Mouse (Mus musculus): ENCODE measurements around the gene Pard3.

Gene Pard3

DNA sequence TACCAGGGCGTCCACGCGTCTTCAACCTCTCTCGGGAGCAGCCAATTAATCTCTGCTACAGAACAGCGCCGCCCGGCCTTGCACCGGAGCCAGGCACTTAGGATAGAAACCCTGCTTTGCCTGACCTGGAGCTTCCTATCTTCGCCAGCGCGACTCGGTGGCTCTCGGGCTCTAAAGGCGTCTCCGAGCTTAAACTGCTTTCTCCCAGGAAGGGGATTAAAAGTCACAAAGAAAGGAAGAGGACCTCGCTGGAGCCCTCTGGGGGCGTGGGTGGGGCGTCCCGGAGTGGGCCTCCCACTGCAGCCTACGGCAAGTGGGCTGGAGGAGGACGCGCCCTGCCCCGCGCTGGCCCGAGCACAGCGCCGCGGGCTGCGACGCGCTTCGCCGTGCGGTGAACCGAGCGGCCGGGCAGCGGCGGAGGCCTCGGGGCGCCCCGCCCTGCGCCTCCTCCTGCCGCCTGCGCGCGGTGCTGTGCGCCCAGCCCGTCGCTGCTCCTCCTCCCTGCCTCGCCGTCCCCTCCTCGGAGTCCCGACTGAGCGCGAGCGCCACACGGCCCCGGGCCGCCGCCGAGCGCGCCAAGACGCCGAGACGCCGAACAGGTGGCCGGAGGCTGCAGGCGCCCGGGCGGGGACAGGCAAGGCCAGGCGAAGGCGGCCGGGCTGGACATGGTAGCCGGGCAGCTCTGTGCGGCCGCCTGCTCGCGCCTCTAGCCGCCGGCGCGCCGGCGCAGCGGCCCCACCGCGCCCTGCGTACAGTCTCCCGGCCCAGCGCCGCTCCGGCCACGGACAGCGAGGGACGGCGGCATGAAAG is at the start of gene Pard3:
TSS of gene Pard3 (plus strand) at position 343 of the 810 bp plus-strand sequence.
- no peak; the same call in 1 of the 2 replicates for TF ChIP-seq GATA4 (IDR thresholded peaks at IDR 0.05; ENCODE audit: insufficient replicate concordance, low read length)

DNA sequence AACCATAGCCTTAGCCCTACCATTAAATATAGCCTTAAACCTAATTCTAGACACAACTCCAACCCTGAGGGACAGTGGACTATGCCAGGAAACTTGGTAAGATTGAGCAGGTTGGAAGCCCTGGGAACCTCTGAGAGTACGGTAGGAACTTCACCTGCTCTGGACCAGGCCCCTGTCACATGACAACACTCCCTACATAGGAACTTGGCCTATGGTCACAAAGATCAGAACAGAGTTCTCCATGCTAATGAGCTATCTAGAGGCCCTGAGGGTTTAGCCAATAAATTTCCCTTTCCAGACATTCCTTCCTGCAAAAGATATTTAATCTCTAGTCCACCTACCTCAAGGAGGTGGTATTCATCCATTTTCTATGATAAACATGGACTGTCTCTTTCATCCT is 41.9 kb upstream of the Pard3 start:
- no peak for TF ChIP-seq GATA4 (IDR thresholded peaks at IDR 0.05; ENCODE audit: insufficient replicate concordance, low read length)

DNA sequence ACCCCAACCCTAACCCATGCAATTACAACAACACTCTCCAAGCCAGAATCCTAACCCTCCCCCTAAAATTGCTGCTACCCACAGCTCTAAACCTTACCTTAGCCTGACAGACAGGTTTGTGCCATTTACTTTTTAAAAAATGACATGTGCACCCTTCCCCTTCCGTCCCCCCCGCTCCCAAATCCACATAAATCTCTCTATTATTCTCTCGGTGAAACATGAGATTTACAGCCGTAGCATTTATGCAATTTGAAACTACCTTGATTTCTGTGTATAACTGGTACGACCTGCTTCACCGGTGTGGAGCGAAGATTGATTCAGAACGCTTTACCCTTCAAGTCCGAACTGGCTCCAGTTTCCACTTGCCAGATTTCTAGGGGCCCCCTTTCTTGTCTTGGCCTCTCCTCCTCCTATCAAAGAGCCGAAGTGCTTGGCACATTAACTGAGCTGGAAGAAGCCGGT is 38.4 kb upstream of the Pard3 start:
- TF ChIP-seq GATA4 (IDR thresholded peaks at IDR 0.05; ENCODE audit: insufficient replicate concordance, low read length): no peak

DNA sequence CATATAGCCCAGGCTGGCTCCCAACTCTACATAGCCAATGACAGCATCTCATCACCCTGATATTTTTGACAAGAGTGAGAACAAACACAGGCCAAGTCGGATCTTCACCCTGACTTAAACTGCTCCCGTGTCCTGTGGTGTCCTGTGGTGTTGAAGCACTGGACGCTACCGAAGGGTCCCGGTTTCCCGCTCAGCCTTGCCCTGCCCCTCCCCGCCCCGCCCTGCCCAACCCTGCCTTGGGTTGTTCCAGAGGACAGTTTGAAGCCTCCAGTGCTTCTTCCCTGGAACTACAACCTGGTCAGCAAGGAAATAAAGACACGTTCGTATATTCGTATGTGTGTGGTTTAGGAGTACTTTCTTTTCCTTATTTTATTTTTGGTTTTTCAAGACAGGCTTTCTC is 37.9 kb upstream of the Pard3 start:
- TF ChIP-seq GATA4 (IDR thresholded peaks at IDR 0.05; ENCODE audit: insufficient replicate concordance, low read length): no peak

DNA sequence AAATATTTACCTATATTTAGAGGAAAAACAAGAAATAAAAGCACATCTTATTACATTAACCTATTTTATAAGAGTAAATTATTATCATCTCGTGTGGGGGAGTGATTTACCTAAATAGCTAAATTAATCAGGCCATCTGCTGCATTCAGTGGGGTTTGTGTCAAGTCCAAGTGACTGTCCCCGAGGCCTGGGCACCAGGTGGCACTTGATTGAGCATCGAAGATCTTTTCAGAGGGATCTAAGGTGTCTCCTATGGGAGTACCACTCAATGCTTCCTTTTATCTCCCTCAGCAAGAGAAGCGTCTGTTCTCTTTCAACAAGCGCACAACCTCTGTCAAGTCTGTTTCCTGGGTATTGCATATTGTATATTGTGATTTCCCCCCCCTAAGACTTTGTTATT is 32.2 kb upstream of the Pard3 start:
- TF ChIP-seq GATA4 (IDR thresholded peaks at IDR 0.05; ENCODE audit: insufficient replicate concordance, low read length): no peak

DNA sequence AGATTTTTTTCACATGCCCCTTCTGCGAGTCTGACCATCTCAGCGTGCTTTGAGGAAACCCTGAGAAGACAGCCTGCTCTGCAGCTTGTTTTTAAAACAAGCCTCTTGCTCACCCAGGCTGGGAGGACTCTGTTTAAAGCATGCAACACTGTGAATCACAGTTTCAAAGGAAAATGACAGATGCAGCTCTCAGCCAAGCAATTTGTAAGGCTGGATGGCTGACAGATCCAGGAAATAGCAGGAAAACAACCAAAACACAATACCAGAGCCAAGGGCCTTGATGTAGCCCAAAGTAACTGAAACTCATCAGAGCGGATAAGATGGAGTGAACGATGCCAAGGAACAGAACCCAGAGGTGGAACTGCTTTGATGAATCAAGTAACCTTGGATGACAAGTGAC is 24.8 kb upstream of the Pard3 start:
- TF ChIP-seq GATA4 (IDR thresholded peaks at IDR 0.05; ENCODE audit: insufficient replicate concordance, low read length): no peak

DNA sequence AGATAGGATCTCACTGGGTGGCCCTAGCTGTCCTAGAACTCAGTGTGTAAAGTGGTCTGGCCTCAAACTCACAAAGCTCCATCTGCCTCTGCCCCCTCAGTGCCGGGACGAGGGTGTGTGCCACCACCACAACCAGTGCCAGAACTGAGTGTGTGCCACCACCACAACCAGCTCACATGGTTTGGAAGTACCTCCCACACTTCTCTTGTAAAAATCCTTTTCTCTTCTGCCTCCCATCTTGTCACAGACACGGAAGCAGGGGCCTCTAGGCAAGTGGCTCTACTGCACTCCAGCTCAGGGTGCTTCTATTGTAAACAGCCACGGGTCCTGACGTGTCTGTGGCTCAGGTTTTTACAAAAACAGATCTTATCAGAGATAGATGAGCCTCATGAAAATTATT is 13.7 kb upstream of the Pard3 start:
- no peak for TF ChIP-seq GATA4 (IDR thresholded peaks at IDR 0.05; ENCODE audit: insufficient replicate concordance, low read length)

DNA sequence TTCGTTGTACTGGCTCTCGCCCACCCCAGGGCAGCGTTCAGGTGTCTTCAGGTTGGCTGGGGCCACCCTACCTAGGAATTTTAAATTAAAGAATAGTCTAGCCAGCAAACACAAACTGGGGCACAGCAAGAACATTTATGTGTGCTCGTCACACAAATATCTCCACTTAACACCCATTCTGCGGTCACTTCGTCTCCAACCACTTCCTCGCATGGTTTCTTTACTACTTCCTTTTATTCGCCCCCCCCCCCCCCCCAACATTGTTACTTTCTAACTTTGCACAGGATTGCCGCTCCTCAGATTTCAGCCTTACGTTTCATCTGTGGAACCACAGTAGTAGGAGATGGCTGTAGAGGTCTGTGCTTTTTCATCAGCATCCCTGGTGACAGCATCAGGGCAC is 11.6 kb upstream of the Pard3 start:
- TF ChIP-seq GATA4 (IDR thresholded peaks at IDR 0.05; ENCODE audit: insufficient replicate concordance, low read length): no peak

DNA sequence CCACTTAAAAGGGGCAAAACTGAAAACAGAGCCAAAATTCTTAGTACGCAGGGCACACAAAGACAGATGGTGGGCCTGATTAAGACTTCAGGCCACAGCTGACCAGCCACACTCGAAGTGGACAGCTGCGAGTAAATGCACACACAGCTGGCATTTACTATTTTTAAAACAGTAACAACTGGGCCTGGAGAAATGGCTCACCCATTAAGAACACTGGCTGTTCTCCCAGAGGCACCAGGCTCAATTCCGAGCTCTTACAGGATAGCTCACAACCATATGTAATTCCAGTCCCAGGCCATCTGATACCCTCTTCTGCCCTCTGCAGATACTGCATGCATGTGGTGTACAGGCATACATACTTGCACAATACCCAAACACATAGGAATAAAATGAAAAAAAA is 8.6 kb upstream of the Pard3 start:
- no peak for TF ChIP-seq GATA4 (IDR thresholded peaks at IDR 0.05; ENCODE audit: insufficient replicate concordance, low read length)

DNA sequence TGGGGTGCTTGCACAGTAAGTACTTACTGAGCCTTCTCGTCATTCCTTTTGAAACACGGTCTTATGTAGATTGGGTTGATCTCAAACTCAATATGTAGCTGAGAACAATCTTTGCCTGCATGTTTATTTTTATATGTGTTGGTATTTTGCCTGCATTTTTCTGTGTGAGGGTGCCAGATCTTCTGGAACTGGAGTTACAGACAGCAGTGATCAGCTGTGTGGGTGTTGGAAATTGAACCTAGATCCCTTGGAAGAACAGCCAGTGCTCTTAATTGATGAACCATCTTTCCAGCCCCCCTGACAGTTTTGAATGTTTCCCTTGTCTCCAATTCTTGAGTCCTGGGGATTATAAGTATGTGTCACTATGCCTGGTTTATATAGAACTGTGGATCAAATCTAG is 4.9 kb upstream of the Pard3 start:
- TF ChIP-seq GATA4 (IDR thresholded peaks at IDR 0.05; ENCODE audit: insufficient replicate concordance, low read length): no peak

DNA sequence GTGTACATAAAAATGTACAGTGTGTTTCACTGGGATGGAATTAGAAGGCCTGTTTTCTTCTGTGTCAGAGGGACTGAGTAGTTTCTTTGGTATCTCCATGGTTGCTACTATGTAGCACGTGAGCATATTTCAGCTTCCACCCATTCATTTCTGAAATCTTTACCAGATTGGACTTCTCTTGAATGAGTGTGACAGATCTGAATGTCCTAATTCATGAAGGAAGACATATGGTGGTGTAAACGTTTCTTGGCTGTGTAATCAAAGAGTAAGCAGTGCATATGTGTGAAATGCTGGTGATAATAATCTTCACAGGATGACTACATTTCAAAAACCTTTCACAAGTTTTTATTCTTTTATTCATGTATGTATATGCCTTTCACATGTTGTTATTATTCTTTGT is 3.9 kb upstream of the Pard3 start:
- no peak for TF ChIP-seq GATA4 (IDR thresholded peaks at IDR 0.05; ENCODE audit: insufficient replicate concordance, low read length)

DNA sequence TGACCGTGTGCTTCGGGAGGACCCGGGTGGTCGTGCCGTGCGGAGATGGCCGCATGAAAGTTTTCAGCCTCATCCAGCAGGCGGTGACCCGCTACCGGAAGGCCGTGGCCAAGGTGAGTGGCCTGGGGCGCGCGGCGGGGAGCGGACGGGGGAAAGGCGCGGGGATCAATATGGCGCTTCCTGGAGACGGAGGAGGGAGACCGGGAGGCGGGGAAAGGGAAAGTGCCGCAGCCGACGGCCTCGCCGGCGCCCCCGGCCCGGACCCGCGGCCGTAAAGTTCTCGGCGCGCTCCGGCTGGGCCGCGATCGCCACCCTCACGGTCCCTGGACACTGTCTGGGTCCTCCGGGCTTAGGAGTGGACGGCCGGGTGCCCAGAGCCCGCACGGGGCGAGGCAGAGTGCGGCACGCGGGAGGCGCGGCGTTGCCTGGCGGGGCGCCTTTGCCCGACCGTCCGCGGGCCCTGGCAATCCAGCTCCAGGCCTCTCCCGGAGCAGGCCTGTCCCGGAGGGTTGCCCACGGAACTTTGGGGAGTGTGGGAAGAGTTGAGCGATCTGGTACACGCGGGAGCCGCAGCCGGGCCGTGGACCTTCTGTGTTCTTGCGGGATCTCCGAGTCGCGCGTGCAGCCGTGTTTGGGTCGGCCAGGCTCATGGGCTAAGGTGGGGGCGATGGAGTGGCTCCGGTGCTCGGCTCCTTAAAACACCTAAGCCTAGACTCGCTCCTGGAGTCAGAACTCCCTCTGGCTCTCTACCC is 844 bp downstream of the Pard3 start:
- no peak for TF ChIP-seq GATA4 (IDR thresholded peaks at IDR 0.05; ENCODE audit: insufficient replicate concordance, low read length)

DNA sequence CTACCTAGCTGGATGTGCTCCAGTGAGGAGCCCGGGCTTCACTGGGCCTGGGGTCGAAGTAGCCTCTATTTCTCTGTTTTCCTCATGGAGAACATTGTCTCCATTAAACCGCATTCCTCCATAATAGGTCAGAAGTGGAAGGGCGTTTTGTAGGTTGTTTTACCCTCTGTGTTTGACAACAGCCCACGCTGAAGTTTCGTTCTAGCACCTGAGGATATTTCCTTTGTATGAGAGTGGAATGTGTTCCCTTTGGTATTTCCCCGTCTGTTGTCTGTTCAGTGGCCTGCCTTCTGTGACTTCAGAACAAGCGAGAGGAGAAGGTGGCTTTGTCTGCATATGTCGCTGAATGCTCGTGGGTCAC is 1.4 kb downstream of the Pard3 start:
- no peak for TF ChIP-seq GATA4 (IDR thresholded peaks at IDR 0.05; ENCODE audit: insufficient replicate concordance, low read length)

DNA sequence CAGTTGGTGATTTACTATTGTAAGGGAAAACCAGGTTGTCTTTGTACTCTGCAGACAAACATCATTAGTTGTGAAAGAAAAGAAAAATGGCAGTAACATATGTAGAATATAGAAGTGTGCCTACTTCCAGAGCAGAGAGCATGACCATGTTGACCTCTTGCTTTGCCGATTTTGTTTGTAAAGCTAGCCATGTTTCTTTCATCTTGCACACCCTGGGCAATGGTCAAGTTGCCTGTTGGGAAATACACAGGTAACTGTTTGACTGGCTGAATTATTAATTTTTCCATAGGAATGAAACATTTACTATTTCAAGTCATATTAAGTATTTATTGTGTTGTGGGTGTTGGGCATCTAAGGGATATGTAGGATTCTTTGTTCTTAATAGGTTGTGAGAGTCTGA is 2.1 kb downstream of the Pard3 start:
- TF ChIP-seq GATA4 (IDR thresholded peaks at IDR 0.05; ENCODE audit: insufficient replicate concordance, low read length): no peak

DNA sequence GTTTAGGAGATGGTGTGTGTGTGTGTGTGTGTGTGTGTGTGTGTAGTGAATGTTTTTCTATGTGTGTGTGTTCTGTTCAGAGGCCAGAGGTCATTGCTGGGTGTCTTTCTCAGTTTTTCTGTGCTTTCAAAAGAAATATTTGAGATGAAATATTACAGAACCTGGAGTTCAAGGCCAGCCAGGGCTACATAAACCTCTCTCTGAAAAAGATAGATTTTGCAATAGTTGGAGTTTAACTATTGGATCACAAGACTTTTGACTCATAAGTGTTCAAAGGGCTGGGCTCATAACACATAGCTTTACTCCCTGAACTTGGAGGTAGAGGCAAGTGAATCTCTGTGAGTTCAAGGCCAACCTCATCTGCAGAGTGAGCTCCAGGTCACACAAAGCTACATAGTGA is 2.8 kb downstream of the Pard3 start:
- TF ChIP-seq GATA4 (IDR thresholded peaks at IDR 0.05; ENCODE audit: insufficient replicate concordance, low read length): no peak

DNA sequence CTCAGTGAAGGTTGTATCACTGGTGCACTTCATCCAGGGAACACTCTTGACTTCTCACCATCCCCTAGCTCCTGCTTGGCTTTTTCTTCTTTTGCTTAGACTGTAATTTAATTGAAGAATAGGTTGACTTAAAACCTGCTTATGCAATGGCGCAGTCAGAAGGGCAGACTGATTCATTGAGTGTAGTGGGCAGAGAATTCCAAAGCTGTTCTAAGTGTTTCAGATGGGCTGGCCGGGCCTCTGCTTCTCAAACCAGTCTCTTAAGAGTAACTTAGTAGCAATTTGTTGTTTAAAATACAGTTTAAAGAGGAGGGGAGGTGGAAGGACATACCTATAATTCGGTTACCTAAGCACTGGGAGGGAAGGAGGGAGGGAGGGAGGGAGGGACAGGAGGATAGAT is 5.0 kb downstream of the Pard3 start:
- TF ChIP-seq GATA4 (IDR thresholded peaks at IDR 0.05; ENCODE audit: insufficient replicate concordance, low read length): no peak
